Mouse (Mus musculus) testis, adult 2 months (tissue): Measurements from ENCODE around the gene Vamp4. TPM values are rescaled to one million over a fixed set of nuclear protein-coding genes. Genes with fewer than 3 reads are reported as not detected.

Experiments used
- H3K27ac ChIP-seq: fragments of 200-500 bp; 2 replicates; pipeline ENCODE4 v1.5.1; 2012; ENCODE audit warnings: low read depth, low read length; ENCODE audit not compliant: control insufficient read depth, insufficient read depth
- H3K27me3 ChIP-seq: fragments of 200-500 bp; 2 replicates; pipeline ENCODE4 v1.6.1; 2012; ENCODE audit warnings: mild to moderate bottlenecking, low read length, moderate library complexity; ENCODE audit not compliant: control insufficient read depth, insufficient read depth
- H3K36me3 ChIP-seq: fragments of 200-500 bp; 2 replicates; pipeline ENCODE4 v1.6.1; 2012; ENCODE audit warnings: mild to moderate bottlenecking, low read length; ENCODE audit not compliant: control insufficient read depth, insufficient read depth
- H3K4me1 ChIP-seq: fragments of 200-500 bp; 2 replicates; pipeline ENCODE4 v1.6.1; 2012; ENCODE audit warnings: low read length; ENCODE audit not compliant: control insufficient read depth, insufficient read depth
- H3K4me3 ChIP-seq: fragments of 200-500 bp; 2 replicates; pipeline ENCODE4 v1.5.1; 2012; ENCODE audit warnings: low read depth, mild to moderate bottlenecking, low read length, moderate library complexity, mixed read lengths; ENCODE audit not compliant: control insufficient read depth
- CTCF ChIP-seq: fragments of 200-500 bp; IDR thresholded peaks from 2 replicates; pipeline ENCODE4 v1.5.1; 2012; ENCODE audit warnings: low read depth, mild to moderate bottlenecking, inconsistent platforms, low read length, moderate library complexity; ENCODE audit not compliant: control insufficient read depth, insufficient read depth, insufficient replicate concordance
- POLR2A ChIP-seq: fragments of 200-500 bp; IDR thresholded peaks from 2 replicates; pipeline ENCODE4 v1.6.1; 2012; ENCODE audit warnings: low read depth, mild to moderate bottlenecking, inconsistent platforms, low read length, moderate library complexity; ENCODE audit not compliant: control insufficient read depth
- polyA plus RNA-seq: library from polyadenylated mRNA; depleted of rRNA; stranded (reverse); fragments of >200 nt; gene quantifications from 2 replicates; pipeline ENCODE4 v1.2.3, GENCODE M21; 2012

Vamp4 gene
- polyA plus RNA-seq, 1 experiment, result 24.5 TPM

GRCm38 (mm10) chr1:162588606-162589005 is 18.3 kb downstream of the Vamp4 start:
- Histone ChIP-seq H3K27me3 (no peaks in the 10 kb centered on the region), H3K4me1 (no peaks in the 10 kb centered on the region; the same call in 1 of the 2 replicates), H3K4me3 (no peak overlapping the region), H3K27ac (no peak overlapping the region), H3K36me3 (peaks cover 2% of the 10 kb centered on the region; the same call in 1 of the 2 replicates)
- TF ChIP-seq CTCF, result no peak
- no peak for TF ChIP-seq POLR2A

GRCm38 (mm10) chr1:162589443-162589842 is 19.1 kb downstream of the Vamp4 start:
- no peaks in the 10 kb centered on the region for H3K27me3 ChIP-seq
- H3K27ac ChIP-seq, result no peak overlapping the region
- no peak overlapping the region for H3K4me3 ChIP-seq
- H3K4me1 ChIP-seq, result no peaks in the 10 kb centered on the region; the same call in 1 of the 2 replicates
- TF ChIP-seq POLR2A, result no peak
- no peak for TF ChIP-seq CTCF
- H3K36me3 ChIP-seq, result peaks cover 2% of the 10 kb centered on the region; the same call in 1 of the 2 replicates

GRCm38 (mm10) chr1:162590415-162590997 is 20.2 kb downstream of the Vamp4 start:
- H3K36me3 ChIP-seq, result peaks cover 2% of the 10 kb centered on the region; the same call in 1 of the 2 replicates
- no peak for TF ChIP-seq POLR2A
- TF ChIP-seq CTCF, result no peak
- H3K27me3 ChIP-seq, result no peaks in the 10 kb centered on the region
- no peak overlapping the region for H3K4me3 ChIP-seq
- no peak overlapping the region for H3K27ac ChIP-seq
- no peaks in the 10 kb centered on the region; the same call in 1 of the 2 replicates for H3K4me1 ChIP-seq

GRCm38 (mm10) chr1:162597379-162598102 is 27.2 kb downstream of the Vamp4 start:
- TF ChIP-seq POLR2A (no peak), CTCF (no peak)
- Histone ChIP-seq H3K27me3 (no peaks in the 10 kb centered on the region), H3K4me3 (no peak overlapping the region), H3K27ac (no peak overlapping the region), H3K36me3 (peaks cover 3% of the 10 kb centered on the region; the same call in 1 of the 2 replicates), H3K4me1 (no peaks in the 10 kb centered on the region)

GRCm38 (mm10) chr1:162599617-162600016 is 29.3 kb downstream of the Vamp4 start:
- Histone ChIP-seq H3K4me1 (no peaks in the 10 kb centered on the region), H3K4me3 (no peak overlapping the region), H3K27ac (no peak overlapping the region), H3K27me3 (no peaks in the 10 kb centered on the region), H3K36me3 (peaks cover 3% of the 10 kb centered on the region; the same call in 1 of the 2 replicates)
- TF ChIP-seq POLR2A (no peak), CTCF (no peak)

GRCm38 (mm10) chr1:162601288-162601687 is 31.0 kb downstream of the Vamp4 start:
- Histone ChIP-seq H3K27ac (no peak overlapping the region), H3K27me3 (no peaks in the 10 kb centered on the region), H3K36me3 (peaks cover 2% of the 10 kb centered on the region; the same call in 1 of the 2 replicates), H3K4me1 (no peaks in the 10 kb centered on the region), H3K4me3 (no peak overlapping the region)
- TF ChIP-seq CTCF, result no peak
- TF ChIP-seq POLR2A, result no peak

GRCm38 (mm10) chr1:162608127-162608526 is 37.8 kb downstream of the Vamp4 start:
- Histone ChIP-seq H3K4me1 (no peaks in the 10 kb centered on the region), H3K36me3 (no peaks in the 10 kb centered on the region), H3K4me3 (no peak overlapping the region), H3K27me3 (no peaks in the 10 kb centered on the region), H3K27ac (no peak overlapping the region)
- TF ChIP-seq CTCF (no peak), POLR2A (no peak)
